Mouse (Mus musculus) hindlimb bud, embryonic 11.5 days (tissue): ENCODE data around the gene Cadps.
A peak's percentile ranks its signal among the peaks of the same experiment; 100 is the strongest.
"Not testable (repeated sequence)": the region's sequence is repeated elsewhere in the genome, so short reads cannot be mapped to it uniquely, and the experiment has no call there.

Source experiments
- DNase-seq: peaks from one replicate; pipeline ENCODE4 v3.0.0-alpha.2; 2012; ENCODE audit warnings: low read depth, low spot score; ENCODE audit errors: extremely low spot score

Cadps gene

DNA sequence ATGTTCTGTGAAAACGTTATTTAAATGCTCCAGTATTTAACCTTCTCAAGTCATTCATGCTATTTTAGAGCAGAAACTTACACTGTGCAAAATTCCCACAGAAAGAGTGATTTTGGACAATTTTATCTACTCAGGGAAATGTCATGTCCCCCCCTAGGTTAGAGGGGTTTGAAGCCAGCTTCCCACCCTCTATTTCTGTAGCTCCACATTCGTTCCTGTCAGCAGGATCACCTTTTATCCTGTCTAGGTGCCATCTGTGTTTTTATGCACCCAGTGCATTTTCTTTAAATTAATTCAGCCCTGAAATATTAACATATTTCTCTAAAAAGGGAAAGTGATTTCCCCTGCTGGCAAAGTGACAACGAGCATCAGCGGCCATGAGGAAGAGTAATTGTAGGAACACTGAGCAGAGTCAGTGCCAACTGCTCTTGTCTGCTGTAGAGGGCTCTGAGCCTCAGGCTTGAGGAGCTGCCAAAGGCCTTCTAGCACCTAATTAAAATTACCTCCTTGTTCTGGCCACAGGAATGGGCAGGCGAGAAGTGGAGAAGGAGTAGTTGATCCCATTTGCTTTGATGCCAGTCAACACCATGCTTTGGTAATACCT is 230.3 kb downstream of the Cadps start:
- DNase-seq = no peak

DNA sequence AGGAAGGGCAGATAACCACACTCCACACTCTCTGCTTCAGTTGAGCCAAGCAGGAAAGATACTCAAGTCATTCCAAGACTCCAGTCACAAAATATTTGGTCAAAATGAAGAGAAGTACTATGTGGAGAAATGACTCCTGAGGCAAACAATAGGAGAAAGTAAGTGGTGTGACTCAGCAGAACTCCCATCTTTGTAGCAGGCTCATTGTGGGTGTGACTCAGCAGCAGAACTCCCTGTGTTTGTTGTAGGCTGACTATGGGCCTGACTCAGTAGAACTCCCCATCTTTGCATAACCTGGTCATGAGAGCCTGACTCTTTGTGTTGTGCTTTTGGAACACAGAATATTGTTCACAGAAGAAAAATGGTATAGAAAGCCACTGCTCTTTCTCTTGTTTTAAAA is 231.1 kb downstream of the Cadps start:
- no peak for DNase-seq

DNA sequence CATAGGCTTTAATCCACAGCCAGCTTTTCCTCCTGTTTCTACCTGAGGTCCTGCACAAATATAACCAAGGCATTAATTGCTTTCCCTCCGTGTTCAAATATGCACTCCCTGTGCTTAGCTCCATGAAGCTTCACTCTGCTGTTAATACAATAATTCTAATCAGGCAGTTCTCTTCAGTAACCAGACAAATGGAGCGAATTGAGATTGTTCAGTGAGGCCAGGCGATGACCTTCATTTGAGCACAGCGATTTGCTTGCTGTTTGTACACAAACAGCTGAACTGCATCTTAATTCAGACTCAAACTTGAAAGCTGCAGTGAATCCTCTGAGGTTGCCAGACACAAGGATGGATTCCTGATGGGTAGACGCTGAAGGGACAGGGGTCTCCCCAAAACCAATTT is 239.3 kb downstream of the Cadps start:
- DNase-seq = no peak

GRCm38 (mm10) chr14:12581657-12582056 is 241.2 kb downstream of the Cadps start:
- no peak for DNase-seq

GRCm38 (mm10) chr14:12580786-12581185 is 242.1 kb downstream of the Cadps start:
- no peak for DNase-seq

- no peak for DNase-seq
These were observed 244.7 kb downstream of the Cadps start for GRCm38 (mm10) chr14:12578156-12578555.

DNA sequence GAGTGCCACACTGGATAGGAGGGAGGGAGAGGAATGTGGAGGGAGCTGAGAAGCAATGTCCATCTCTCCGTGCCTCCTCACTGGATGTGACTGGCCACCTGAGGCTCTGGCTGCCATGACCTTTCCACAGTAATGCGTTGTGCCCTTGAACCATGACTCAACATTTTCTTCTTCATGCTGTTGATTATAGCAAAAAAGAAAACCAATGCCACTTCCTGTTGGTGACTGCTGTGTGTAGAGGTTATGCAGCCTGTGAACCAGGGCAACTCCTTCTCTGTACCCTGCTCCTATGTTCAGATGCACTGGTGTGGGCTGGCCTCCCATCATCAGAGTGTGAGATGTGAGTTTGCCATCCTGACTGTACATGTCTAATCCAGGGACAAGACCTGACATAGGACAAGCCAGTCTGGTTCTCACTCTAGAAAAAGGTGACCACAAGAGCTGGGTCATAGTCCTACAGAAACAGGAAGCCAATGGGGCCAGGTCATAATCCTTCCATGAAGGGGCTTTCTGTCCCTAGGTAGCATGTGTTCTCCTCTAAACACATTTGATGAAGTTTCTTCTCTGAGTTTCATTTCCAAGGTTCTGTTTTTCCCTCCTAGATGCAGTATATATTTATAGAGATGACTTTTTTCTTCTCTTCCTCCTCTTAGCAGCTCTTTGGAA is 245.3 kb downstream of the Cadps start:
- no peak for DNase-seq

DNA sequence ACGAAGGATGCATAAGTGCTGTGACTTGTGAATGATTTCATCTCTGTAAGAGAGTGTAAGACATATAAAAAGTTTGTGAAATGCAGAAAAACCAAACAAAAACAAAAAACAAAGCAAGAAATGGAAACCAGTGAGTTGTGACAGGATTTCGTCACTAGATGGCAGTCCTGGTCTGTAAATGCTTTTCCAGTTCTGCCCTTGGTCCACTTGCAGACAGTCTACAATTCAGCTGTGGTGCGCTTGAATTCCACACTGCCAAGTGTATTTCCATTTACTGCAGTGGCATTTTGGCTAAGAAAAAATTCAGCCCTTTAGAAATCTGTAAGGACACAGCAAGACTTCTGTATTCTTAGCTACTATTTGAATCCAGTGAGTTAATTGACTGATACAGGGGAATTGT is 247.8 kb downstream of the Cadps start:
- DNase-seq = peak; percentile 57

DNA sequence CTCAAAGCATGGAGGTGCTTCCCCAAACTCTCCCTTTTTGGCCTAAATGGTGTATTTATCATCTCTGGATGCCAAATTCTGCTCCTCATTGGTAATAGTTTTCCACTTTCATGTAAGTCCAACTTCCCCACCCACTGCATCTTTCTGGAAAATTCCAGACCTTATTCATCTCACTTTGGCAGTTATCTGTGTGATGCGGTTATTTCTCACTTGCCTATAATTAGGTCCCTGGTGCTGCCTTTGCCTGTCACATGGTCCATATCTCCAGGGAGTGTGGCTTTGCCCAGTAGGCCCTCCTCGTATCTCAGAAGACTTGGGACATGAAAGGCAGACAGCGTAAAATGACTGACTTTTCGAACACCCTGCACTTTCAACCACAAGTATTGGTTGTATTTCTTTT is 248.5 kb downstream of the Cadps start:
- DNase-seq = no peak

DNA sequence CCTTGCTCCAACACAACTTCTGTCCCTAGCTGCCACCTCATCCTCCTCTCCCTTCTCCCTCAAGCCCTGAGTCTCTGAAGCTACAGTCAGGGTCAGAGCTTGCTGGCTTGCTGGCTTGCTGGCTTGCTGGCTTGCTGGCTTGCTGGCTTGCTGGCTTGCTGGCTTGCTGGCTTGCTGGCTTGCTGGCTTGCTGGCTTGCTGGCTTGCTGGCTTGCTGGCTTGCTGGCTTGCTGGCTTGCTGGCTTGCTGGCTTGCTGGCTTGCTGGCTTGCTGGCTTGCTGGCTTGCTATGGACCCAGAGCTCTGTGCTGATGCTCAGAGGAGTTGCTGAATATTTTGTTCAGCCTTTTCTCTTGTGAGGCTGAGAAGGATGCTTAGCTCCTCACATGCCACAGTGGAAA is 261.1 kb downstream of the Cadps start:
- DNase-seq = not testable (repeated sequence)

DNA sequence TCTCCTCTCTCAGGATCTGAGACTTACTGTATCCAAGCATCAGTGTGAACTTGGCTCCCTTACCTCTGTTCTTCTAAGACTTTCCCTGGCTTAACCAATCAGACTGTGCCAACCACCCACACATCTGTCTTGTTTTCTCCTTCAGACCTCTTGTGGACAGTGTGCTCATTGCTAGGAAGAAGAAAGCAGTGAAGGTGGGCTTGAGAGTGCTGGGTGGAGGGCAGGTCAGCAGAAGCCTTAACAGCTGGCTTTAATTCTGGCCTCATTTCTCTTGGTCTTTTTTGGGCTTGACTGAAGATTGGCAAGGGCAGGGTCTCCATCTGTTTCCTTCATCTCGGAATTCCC is 262.7 kb downstream of the Cadps start:
- DNase-seq = no peak

DNA sequence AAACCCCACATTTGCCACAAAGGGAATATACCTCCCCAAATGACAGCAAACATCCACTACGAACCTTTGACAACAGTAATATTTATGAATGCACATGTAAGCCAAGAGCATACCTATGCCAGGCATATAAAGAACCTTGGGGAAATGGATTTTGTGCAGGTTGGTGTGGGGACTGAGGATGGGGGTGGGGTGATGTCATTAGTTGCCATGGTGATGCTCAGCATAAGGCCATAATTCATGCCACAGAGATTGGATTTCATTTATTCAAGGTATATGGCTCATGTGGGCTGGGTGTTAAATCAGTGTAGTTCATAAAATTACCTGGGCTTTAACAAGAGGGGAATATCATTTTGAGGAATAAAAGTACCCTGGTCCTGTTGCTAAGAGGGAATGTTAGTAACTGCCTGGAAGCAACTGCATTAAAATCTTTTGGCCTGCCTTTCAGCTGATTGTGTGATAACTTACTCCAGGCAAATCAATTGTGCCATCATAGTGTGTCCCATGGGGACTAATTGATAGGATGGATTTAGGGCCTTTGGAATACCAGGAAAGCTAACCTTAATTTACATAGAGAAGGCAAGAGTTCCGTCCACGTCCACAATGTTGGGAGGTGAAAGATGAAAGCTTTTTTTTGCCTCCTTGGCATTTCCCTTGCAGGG is 263.2 kb downstream of the Cadps start:
- no peak for DNase-seq

DNA sequence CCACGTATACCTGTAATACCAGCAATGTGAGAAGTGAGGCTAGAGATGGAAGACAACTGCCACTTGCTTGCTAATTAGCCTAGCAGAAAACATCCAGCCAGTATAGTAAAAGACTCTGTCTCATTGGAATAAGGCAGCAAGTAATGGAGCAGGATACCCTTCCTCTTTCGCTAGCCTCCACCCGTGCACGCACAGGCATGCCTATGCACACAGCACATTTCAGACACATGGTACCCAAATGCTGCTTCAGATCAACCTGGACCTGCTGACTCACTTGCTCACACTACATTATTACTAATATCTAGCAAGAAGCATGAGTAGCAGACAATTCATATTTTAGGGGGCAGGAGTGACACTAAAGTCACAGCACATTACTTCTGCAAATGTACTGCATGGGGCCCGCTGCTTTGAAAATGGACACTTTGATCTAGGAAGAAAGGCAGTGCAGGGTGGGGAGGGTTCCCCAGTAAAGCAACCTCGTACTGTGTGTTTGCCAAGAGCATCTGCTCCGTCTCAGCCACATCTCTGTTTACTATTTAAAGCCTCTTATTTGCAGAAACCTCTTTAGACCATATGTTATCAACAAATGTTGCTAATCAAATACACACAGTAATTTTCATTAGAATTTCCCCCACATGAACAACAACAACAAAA is 263.8 kb downstream of the Cadps start:
- DNase-seq = no peak

GRCm38 (mm10) chr14:12554486-12554885 is 268.4 kb downstream of the Cadps start:
- no peak for DNase-seq

DNA sequence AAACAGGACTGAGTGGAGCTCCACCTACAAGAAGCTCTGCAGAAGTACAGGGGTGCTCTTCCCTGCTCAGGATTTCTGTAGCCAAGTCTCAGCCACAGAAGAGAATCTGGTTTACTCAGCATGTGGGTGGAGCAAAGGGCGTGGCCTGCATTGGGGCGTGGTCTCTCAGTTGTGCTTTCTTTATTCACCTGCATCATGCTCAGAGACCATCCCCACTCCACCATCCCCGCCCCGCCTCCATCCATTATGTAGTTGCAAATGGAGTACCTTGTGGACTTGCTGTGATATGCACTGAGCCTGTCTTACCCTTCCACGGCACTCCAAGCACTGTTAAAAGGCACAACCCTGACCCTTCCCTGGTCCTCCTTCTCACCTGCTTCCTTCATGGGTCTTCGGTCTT is 271.5 kb downstream of the Cadps start:
- no peak for DNase-seq

DNA sequence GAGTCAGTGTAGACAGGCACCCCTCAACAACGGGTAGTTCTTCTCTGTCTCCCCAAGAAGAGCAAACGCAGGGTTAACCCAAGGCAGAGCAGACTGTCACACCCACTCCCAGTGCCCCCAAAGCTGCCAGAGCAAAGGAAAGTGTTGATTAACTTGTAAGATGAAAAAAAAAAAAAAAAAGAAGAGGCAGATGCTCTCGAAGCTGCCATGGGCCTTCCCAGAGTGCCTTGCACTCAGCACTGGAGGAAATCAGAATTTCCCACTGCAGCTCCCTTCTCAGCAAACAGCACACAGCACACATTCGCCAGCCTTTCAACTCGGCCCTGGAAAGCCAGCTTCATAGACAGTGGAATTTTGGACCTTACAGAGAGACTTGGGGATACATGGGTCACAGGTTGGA is 271.9 kb downstream of the Cadps start:
- no peak for DNase-seq

DNA sequence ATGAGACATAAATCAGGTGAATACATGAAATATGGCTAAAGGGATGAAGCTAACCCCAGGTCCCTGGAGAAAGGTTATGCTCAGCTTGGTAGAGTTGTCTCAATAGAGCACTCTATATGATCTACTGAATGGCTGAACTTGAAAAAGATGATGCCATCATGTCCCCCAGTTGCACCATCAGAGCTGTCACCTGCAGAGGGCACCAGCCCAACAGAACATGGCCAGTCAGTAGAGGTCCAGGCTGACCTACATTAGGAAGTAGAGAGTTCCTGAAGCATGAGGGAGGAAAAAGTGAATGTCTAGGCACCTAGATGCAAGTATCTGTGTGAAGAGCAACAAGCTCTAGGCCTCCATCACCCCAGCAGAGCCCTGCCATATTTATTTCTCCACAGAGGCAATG is 273.6 kb downstream of the Cadps start:
- no peak for DNase-seq

GRCm38 (mm10) chr14:12547496-12547895 is 275.4 kb downstream of the Cadps start:
- no peak for DNase-seq

GRCm38 (mm10) chr14:12541733-12542132 is 281.1 kb downstream of the Cadps start:
- DNase-seq = no peak

DNA sequence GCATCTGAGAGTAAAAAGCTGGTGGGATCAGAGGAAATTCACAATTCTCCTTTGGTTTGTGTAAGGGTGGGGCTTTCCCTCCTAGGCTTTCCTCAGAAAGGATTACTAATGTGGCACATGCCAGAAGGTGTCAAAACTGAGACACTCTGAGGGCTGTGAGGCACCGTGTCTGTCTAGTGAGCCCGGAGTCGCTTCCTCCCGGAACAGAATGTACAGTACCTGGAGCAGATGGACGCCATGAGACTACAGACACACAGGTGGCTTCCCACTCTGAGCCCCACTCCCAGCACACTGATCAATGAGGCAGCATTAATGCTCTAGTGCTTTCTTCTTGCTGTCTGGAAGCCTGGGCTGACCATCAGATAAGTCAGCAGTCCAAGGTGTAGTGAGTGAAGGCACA is 283.8 kb downstream of the Cadps start:
- DNase-seq = no peak

DNA sequence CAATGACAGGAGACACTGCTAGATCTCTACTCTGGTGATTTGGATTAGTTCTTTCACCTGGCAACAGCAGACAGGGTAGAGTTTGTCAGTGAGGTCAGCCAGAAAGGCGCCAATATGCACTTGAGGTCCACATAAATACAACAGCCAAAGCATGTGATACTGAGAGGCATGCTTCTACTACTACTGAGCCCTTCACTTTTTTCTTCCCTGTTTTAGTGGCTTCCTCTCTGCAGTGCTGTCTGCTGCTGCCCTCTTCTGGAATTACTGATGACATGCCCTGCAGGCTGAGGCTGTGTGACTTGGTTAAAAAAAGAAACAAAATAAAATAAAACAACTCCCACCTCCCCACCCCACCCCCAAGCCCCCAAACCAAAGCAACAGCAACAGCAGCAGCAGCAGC is 291.8 kb downstream of the Cadps start:
- DNase-seq = no peak

GRCm38 (mm10) chr14:12530554-12530953 is 292.3 kb downstream of the Cadps start:
- no peak for DNase-seq
